Mouse (Mus musculus) kidney, embryonic 14.5 days (tissue): ENCODE results near the gene Unc80. TPM values are rescaled to one million over a fixed set of nuclear protein-coding genes. Genes with fewer than 3 reads are reported as not detected.

Source experiments
- ATAC-seq: fragments of 200-750 bp; cut with Nextera tagmentation; 2 replicates; pipeline ENCODE4 v1.8.0; 2017; ENCODE audit warnings: moderate number of reproducible peaks, mild to moderate bottlenecking, moderate TSS enrichment, moderate library complexity; ENCODE audit not compliant: low FRiP score, low TSS enrichment
- H3K27ac ChIP-seq: fragments of 300-500 bp; sonication (generic); 2 replicates; pipeline ENCODE4 v1.5.1; 2014; ENCODE audit warnings: low read depth, mild to moderate bottlenecking, low read length, moderate library complexity, mixed read lengths
- H3K27me3 ChIP-seq: fragments of 300-500 bp; sonication (generic); 2 replicates; pipeline ENCODE4 v1.6.1; 2014; ENCODE audit warnings: mild to moderate bottlenecking, low read length; ENCODE audit not compliant: control insufficient read depth, insufficient read depth
- H3K36me3 ChIP-seq: fragments of 300-500 bp; sonication (generic); 2 replicates; pipeline ENCODE4 v1.6.1; 2014; ENCODE audit warnings: low read length, mixed read lengths; ENCODE audit not compliant: control insufficient read depth, insufficient read depth
- H3K4me1 ChIP-seq: fragments of 300-500 bp; sonication (generic); 2 replicates; pipeline ENCODE4 v1.6.1; 2014; ENCODE audit warnings: low read length, mixed read lengths; ENCODE audit not compliant: control insufficient read depth, insufficient read depth
- H3K4me2 ChIP-seq: fragments of 300-500 bp; sonication (generic); replicated peaks from 2 replicates; pipeline ENCODE4 v1.6.1; 2014; ENCODE audit warnings: low read depth, mild to moderate bottlenecking, low read length
- H3K4me3 ChIP-seq: fragments of 300-500 bp; sonication (generic); 2 replicates; pipeline ENCODE4 v1.5.1; 2014; ENCODE audit warnings: mild to moderate bottlenecking, low read length
- H3K9ac ChIP-seq: fragments of 300-500 bp; sonication (generic); 2 replicates; pipeline ENCODE4 v1.6.1; 2014; ENCODE audit warnings: low read depth, mild to moderate bottlenecking, low read length, moderate library complexity
- H3K9me3 ChIP-seq: fragments of 300-500 bp; sonication (generic); 2 replicates; pipeline ENCODE4 v1.6.1; 2016; ENCODE audit warnings: low read length; ENCODE audit not compliant: control insufficient read depth
- whole genome bisulfite sequencing: fragments of 180-500 bp; shearing (Covaris S2); extraction: QIAGEN DNeasy Blood & Tissue Kit; methylation state at CpG from one replicate; pipeline ENCODE4 v1.1.7; 2014; 5-methylcytosine and 5-hydroxymethylcytosine counted together
- polyA plus RNA-seq: library from polyadenylated mRNA; unstranded; fragments of >200 nt; fragmentation: Nextera tagmentation; extraction: Ambion mirVana; gene quantifications from 2 replicates; pipeline ENCODE4 v1.2.1, GENCODE M21; 2014

Unc80 gene
- polyA plus RNA-seq, 1 experiment from 2014 or later, result 0.01 TPM

DNA sequence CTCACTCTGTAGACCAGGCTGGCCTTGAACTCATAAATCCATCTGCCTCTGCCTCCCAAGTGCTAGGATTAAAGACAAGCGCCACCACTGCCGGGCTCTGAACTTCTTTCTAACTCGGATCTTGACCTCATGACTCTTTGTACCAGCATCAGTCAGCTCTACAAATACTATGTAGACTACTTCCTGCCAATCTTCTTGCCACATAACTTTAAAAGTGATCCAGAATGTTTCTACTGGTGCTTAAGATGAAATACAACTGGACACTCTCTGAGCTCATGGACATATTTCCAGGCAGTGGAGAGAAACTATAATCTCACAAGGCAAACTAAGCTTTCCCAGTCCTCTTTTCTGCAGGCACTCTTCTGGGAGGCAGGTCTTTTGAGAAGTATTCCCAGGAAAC, 8.8 kb upstream of the Unc80 start:
- H3K9ac ChIP-seq, result no peak overlapping the region
- no peaks in the 10 kb centered on the region for H3K4me1 ChIP-seq
- no peak for ATAC-seq
- H3K9me3 ChIP-seq, result no peaks in the 10 kb centered on the region
- no peaks in the 10 kb centered on the region for H3K27me3 ChIP-seq
- no peak overlapping the region for H3K4me3 ChIP-seq
- H3K4me2 ChIP-seq, result no peak overlapping the region
- H3K27ac ChIP-seq, result no peak overlapping the region
- WGBS, result 56% methylated on average over 3 of the region's 3 CpGs
- no peaks in the 10 kb centered on the region for H3K36me3 ChIP-seq

DNA sequence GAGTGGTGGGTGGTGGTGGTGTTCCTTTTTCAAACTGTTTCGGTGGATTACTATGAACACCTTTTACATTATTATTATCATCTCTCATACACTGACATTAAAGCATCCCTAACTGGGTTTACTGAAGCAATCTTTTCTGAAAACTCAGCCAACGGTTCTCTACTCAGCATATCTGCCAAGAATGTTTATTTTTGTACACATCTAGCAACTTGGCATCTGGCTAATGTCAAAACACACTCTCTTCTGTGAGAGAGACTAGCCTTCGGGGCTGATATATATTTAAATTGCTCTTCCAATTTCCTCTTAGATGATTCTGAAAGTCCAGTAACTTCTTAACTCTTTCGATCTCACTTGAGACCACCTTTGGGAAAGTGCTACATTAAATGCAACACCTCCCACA, 7.3 kb upstream of the Unc80 start:
- Histone ChIP-seq H3K4me1 (no peaks in the 10 kb centered on the region), H3K9ac (no peak overlapping the region), H3K36me3 (no peaks in the 10 kb centered on the region), H3K27ac (no peak overlapping the region), H3K9me3 (no peaks in the 10 kb centered on the region), H3K4me2 (no peak overlapping the region), H3K27me3 (no peaks in the 10 kb centered on the region), H3K4me3 (no peak overlapping the region)
- WGBS, result 83% methylated on average over 4 of the region's 4 CpGs
- ATAC-seq, result no peak

DNA sequence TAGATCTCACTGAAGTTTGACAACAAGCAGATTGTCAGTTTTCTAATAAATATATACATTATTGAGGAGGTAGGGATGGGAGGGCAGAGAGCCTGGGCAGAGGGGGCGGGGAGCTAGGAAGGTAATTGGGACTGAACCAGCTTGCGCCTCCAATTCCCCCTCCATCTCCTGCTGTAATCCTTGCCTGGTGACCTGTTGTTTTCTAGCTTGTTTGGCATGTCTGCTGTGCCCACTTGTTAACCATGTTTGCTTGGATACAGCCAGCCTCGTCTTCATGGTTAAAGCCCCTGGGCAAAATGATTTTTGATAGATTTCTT, 495 bp downstream of the Unc80 start:
- H3K4me1 ChIP-seq, result no peaks in the 10 kb centered on the region; the same call in 1 of the 2 replicates
- no peak overlapping the region for H3K9ac ChIP-seq
- peak overlapping the region; percentile 52 for H3K4me3 ChIP-seq
- H3K9me3 ChIP-seq, result no peaks in the 10 kb centered on the region
- no peak overlapping the region for H3K27ac ChIP-seq
- no peak for ATAC-seq
- 14% methylated on average over 3 of the region's 3 CpGs for WGBS
- peaks cover 10% of the 10 kb centered on the region for H3K27me3 ChIP-seq
- no peaks in the 10 kb centered on the region for H3K36me3 ChIP-seq
- H3K4me2 ChIP-seq, result peak overlapping the region; percentile 88

DNA sequence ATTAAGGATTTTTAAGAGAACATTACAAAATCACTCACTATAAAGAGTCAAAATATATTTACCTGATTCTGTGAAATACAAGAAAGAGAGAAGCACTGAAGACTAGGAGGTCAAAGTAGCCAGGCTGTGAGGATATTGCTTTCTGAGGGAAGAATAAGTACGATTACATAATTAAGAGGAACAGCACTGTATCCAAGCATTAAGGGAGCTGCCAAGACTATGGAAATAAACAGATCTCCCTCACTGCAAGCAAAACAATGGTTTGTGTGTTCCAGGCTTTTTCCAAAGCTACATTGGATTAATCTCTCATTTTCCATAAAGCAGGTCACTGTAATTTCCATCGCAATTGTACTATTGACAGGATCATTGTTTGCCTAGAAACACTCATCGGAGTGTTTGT, 14.6 kb downstream of the Unc80 start:
- H3K9me3 ChIP-seq, result no peaks in the 10 kb centered on the region
- H3K4me2 ChIP-seq, result no peak overlapping the region
- no peak overlapping the region for H3K4me3 ChIP-seq
- no peak for ATAC-seq
- no peak overlapping the region for H3K9ac ChIP-seq
- no peak overlapping the region for H3K27ac ChIP-seq
- no peaks in the 10 kb centered on the region for H3K36me3 ChIP-seq
- WGBS, result 92% methylated on average over 3 of the region's 3 CpGs
- no peaks in the 10 kb centered on the region for H3K4me1 ChIP-seq
- H3K27me3 ChIP-seq, result no peaks in the 10 kb centered on the region

DNA sequence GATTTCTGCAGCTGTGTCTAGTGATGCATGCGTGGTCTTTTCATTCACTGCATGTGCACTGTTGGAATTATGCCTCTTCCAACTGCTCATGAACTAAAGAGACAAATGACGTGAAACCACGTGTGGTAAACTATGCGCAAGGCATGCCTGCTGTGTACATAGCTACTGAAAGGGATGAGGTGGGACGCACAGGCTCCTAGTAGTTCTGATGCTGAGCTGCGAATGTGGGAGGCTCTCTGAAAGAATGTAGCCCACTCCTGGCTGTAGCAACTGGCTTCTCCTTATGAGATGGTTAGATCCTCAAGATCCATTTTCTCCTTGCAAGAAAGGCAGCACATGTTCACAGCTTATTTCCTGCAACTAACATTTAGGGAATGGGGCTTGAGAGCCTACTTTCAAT, 24.9 kb downstream of the Unc80 start:
- H3K27me3 ChIP-seq, result no peaks in the 10 kb centered on the region
- no peak overlapping the region for H3K4me2 ChIP-seq
- no peak for ATAC-seq
- 86% methylated on average over 6 of the region's 6 CpGs for WGBS
- H3K4me3 ChIP-seq, result no peak overlapping the region
- H3K9ac ChIP-seq, result no peak overlapping the region
- H3K9me3 ChIP-seq, result no peaks in the 10 kb centered on the region
- no peaks in the 10 kb centered on the region for H3K4me1 ChIP-seq
- H3K27ac ChIP-seq, result no peak overlapping the region
- H3K36me3 ChIP-seq, result no peaks in the 10 kb centered on the region

DNA sequence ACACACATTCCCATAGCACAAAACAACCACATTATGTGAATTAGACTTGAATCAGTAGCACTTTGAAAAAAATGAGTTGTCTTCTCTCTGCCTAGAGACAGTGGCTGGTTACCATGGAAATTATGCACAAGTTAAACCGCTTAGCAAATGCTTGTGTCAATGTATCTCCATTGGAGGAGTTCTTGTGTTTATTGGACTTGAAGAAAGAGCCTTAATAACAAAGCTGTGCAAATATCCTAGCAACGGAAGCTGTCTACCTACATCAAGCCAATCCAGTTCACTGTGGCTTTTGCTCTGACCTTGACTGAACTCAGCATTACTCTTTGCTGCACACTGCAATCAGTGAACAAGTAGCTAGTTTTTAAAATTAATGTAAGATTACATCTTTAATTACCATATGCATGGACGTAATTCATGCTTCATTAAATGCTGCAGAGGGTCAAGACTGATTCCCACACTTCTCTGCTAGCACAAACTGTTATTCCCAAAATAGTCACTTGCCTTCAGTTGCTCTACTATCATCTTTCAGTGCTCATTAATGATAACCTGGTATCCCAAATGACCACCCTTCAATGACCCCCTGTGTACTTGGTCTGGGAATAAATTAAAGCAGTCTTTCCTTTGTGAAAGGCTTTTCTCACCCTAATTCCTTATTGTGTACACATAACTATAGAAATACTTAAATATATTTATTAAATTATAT, 27.3 kb downstream of the Unc80 start:
- Histone ChIP-seq H3K9me3 (no peaks in the 10 kb centered on the region), H3K9ac (no peak overlapping the region), H3K27ac (no peak overlapping the region), H3K27me3 (no peaks in the 10 kb centered on the region), H3K4me3 (no peak overlapping the region), H3K4me2 (no peak overlapping the region), H3K36me3 (no peaks in the 10 kb centered on the region), H3K4me1 (no peaks in the 10 kb centered on the region)
- 76% methylated on average over 3 of the region's 3 CpGs for WGBS
- no peak; the same call in 1 of the 2 replicates for ATAC-seq

DNA sequence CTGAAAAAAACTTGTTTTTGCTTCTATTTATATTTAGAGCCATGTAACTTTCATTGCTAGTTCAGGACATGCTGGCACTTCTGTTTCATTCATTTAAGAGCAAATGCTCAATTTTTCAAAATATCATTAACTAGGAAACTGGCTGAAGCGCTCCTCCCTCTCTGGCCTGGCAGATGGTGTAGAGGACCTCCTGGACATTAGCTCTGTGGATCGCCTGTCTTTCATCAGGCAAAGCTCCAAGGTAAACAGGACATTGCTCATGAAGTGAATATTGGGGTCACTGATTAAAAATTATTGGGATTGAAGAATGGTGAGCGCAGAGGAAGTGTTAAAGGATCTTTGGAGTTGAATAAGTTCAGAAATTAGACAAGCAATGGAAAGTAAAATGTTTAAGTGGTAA, 82.6 kb downstream of the Unc80 start:
- no peak for ATAC-seq
- Histone ChIP-seq H3K9ac (no peak overlapping the region), H3K27ac (no peak overlapping the region), H3K9me3 (no peaks in the 10 kb centered on the region; the same call in 1 of the 2 replicates), H3K4me2 (no peak overlapping the region), H3K36me3 (no peaks in the 10 kb centered on the region), H3K4me3 (no peak overlapping the region), H3K27me3 (no peaks in the 10 kb centered on the region), H3K4me1 (no peaks in the 10 kb centered on the region)
- WGBS, result 81% methylated on average over 3 of the region's 3 CpGs

DNA sequence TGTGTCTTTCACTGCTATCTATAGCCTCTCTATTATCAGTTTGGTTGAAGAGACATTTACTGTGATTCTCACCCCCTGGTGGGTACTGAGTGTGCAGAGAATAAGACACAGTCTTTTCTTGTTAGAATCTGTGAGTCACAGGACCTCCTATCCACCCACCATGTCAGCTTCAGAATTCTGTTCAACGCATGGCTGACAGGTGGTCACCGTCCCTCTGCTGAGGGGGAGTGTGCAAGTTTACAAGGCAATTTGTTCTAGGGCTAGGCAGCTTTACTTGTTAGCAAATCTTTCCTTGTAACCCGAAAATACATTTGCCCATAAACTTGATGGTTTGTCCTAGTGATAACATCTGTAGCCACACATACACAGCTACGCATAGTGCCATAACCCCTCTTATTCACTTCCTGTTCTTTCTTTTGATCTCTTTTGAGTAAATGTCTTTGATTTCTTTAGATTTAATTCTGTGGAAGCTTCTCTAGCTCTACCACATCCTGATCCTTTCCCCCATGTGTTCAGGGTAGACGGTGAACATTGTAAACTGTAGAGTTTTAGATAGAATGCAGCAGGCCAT, 84.3 kb downstream of the Unc80 start:
- Histone ChIP-seq H3K27ac (no peak overlapping the region), H3K27me3 (no peaks in the 10 kb centered on the region), H3K4me2 (no peak overlapping the region), H3K9me3 (no peaks in the 10 kb centered on the region; the same call in 1 of the 2 replicates), H3K4me3 (no peak overlapping the region), H3K9ac (no peak overlapping the region), H3K36me3 (no peaks in the 10 kb centered on the region), H3K4me1 (no peaks in the 10 kb centered on the region)
- ATAC-seq, result no peak
- 18% methylated on average over 5 of the region's 5 CpGs for WGBS

DNA sequence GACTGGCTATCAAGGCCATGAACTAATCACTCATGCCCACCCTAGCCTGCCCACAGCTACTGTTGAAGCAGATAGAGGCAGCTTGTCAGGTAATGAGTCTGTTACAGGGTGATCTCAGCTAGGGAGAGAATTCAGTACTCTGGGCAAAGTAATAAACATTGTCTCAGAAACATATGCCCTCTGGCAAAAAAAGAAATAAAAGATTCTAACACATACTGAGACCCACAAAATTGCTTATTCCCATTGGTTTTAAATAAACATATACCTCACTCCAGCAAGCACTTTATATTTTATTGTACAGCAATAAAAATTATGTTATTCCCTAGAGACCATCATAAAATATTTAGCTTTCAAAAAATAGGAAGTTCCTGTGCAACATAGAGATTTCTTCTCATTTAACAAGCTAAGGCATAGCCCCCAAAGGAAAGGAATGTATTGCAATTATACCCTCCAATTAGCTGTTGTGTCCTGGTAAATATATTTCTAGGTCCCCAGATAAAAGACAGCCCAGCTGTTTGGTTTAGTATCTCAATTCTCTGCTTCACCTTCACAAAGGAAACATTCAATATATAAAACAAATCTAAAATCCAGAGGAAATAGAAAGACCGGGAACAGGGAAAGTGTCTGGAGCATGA, 93.6 kb downstream of the Unc80 start:
- H3K36me3 ChIP-seq, result no peaks in the 10 kb centered on the region
- H3K27me3 ChIP-seq, result no peaks in the 10 kb centered on the region
- H3K4me2 ChIP-seq, result no peak overlapping the region
- no peak for ATAC-seq
- WGBS, result 90% methylated on average over 1 of the region's 1 CpGs
- no peaks in the 10 kb centered on the region for H3K9me3 ChIP-seq
- no peak overlapping the region for H3K27ac ChIP-seq
- H3K4me1 ChIP-seq, result no peaks in the 10 kb centered on the region
- no peak overlapping the region for H3K4me3 ChIP-seq
- H3K9ac ChIP-seq, result no peak overlapping the region
